Mouse (Mus musculus) forelimb bud, embryonic 11.5 days (tissue): ENCODE data around the gene Nmt1.
A peak's percentile ranks its signal among the peaks of the same experiment; 100 is the strongest.

Experiments
- DNase-seq: peaks from one replicate; pipeline ENCODE4 v3.0.0-alpha.2; 2012; ENCODE audit warnings: low read depth, low spot score

The Nmt1 gene

GRCm38 (mm10) chr11:103106386-103106785 is 78.4 kb downstream of the Nmt1 start:
- no peak for DNase-seq

- DNase-seq, result no peak
Measured at GRCm38 (mm10) chr11:103111301-103111700, 83.3 kb downstream of the Nmt1 start.

GRCm38 (mm10) chr11:103111881-103112551 is 84.0 kb downstream of the Nmt1 start:
- DNase-seq, result peak; percentile 71

GRCm38 (mm10) chr11:103112552-103112912 is 84.5 kb downstream of the Nmt1 start:
- no peak for DNase-seq

GRCm38 (mm10) chr11:103113005-103113404 is 85.0 kb downstream of the Nmt1 start:
- DNase-seq, result no peak

- no peak for DNase-seq
Measured at GRCm38 (mm10) chr11:103113771-103114170, 85.8 kb downstream of the Nmt1 start.

- no peak for DNase-seq
Measured at GRCm38 (mm10) chr11:103114270-103114943, 86.4 kb downstream of the Nmt1 start.

- peak; percentile 81 for DNase-seq
Measured at GRCm38 (mm10) chr11:103115163-103116007, 87.4 kb downstream of the Nmt1 start.

GRCm38 (mm10) chr11:103116008-103116818 is 88.2 kb downstream of the Nmt1 start, which contains the start of gene Hexim1:
TSS of gene Hexim1 (plus strand) at chr11:103116231.
- peak; percentile 100 for DNase-seq

- peak; percentile 39 for DNase-seq
Measured at GRCm38 (mm10) chr11:103116959-103117590, 89.1 kb downstream of the Nmt1 start.

GRCm38 (mm10) chr11:103117591-103118009 is 89.6 kb downstream of the Nmt1 start:
- DNase-seq, result no peak
